Mouse (Mus musculus) heart, postnatal 36 days (tissue): ENCODE data around the gene Dock1. TPM values are rescaled to one million over a fixed set of nuclear protein-coding genes. Genes with fewer than 3 reads are reported as not detected.

Experiments used
- DNase-seq, 2 experiments: peaks; one replicate each; pipeline ENCODE4 v3.0.0; 2021 to 2022
- intact Hi-C: fragments of 180-260 bp; cut with DNase I; formaldehyde crosslinking; loops from one replicate; pipeline ENCODE4 v1.15.1; 2025
- total RNA-seq, 2 experiments: library from RNA; stranded (reverse); gene quantifications; 2 replicates each; pipeline ENCODE4 v1.2.3; 2021

Dock1 gene
- total RNA-seq, 2 experiments from 2014 or later = 26.3 to 28.8 TPM

DNA sequence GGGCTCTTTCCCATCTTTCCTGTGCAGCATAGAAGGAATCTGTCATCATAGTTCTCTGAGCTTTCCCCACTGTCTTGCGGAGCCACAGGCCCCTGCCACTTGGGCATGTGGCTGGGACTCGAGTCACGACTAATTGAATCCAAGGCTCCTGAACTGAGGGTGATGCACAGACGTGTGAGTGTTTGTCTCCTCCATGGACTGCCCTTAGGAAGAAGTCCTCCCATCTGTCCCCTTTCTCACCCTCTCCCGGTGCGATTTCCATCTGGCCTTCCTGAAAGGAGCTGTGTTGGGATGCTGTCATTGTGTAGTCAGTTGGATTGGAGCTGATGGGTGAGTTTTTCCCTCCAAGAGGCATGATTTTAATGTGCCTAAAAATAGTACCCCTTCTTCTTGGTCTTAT lies 136.3 kb downstream of the Dock1 start:
- intact Hi-C loops = no loop called here
- DNase-seq = no peak

DNA sequence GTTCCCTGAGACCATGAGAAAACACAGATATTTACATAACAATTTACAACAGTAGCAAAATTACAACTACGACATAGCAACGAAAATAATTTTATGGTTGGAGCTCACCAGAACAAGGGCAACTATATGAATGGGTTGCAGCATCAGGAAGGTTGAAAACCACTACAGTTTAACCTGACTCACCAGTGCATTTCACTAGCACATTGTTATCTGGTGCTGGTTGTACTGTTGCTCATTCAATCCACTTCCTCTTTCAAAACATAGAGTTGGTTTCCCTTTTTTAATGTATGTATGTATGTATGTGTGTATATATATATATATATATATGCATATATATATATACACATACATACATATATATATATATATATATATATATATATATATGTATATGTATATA lies 138.0 kb downstream of the Dock1 start:
- DNase-seq = no peak
- intact Hi-C loops = no loop called here

- intact Hi-C loops = no loop called here
- no peak for DNase-seq
These were observed 139.0 kb downstream of the Dock1 start for GRCm38 (mm10) chr7:134809241-134809975.

- intact Hi-C loops = no loop called here
- no peak for DNase-seq
These were observed 148.0 kb downstream of the Dock1 start for GRCm38 (mm10) chr7:134818471-134818870.

- no peak for DNase-seq
- intact Hi-C loops = no loop called here
These were observed 150.8 kb downstream of the Dock1 start for GRCm38 (mm10) chr7:134821264-134821663.

GRCm38 (mm10) chr7:134822006-134822405 lies 151.6 kb downstream of the Dock1 start:
- no peak for DNase-seq
- intact Hi-C loops = no loop called here

GRCm38 (mm10) chr7:134823891-134824290 lies 153.4 kb downstream of the Dock1 start:
- intact Hi-C loops = no loop called here
- DNase-seq = no peak

GRCm38 (mm10) chr7:134840066-134840465 lies 169.6 kb downstream of the Dock1 start:
- no peak for DNase-seq
- intact Hi-C loops = no loop called here

DNA sequence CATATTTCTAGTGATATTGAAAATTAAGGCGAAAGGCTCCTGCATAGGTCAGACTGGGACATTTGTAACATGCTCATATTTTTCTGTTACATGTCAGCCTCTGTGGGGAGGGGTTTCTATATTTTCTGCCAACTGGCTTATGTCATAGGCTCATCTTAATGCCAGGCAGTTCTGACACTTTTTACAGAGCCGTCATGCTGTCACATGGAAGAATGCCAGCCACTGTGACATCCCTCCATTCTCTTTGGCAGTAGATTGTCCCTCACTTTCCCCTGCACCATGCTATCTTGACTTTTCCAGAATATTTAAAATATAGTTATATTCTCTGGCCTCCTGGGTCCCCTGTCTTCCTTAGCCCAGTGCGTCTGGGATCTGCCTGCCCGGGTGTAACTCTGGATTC lies 172.3 kb downstream of the Dock1 start:
- no peak for DNase-seq
- intact Hi-C loops = no loop called here

DNA sequence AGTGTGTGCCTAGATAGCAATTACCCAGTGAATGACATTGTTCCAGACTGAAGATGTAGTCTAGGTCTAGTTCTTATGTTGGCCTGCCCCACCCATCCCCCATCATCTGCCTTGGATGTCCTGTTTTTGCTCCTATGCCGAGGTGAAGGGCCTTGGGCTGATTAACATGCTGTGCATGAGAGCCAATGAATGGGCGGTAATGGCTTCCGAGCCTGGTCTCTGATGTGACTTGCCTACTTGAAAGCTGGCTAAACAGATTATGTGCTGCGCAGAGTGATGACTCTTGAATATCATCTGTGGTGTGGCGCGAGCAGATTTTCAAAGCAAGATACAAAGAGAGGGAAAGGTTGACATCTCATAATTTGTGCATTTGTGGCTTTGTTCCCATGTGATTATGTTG lies 191.5 kb downstream of the Dock1 start:
- intact Hi-C loops = no loop called here
- no peak for DNase-seq

DNA sequence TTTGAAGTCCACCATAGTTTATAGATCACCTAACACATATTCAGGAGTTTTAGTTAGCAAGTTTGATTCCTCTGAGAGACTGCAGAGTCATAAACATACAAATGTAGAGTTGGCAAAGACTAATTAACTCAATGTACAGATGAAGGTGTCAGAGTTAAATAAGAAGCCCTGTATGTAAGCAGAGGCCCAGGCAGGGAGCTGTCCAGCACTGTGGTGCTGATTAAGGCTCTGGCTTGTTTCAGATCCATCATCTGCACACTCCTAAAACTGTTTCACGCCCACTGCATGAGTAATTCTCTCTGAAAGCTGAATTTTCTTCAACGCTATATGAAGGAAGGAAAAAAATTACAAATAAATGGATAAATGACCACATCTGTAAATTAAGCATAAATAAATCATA lies 193.7 kb downstream of the Dock1 start:
- intact Hi-C loops = no loop called here
- DNase-seq = peak; percentile 24 to 55

- intact Hi-C loops = no loop called here
- DNase-seq = no peak
These were observed 202.1 kb downstream of the Dock1 start for GRCm38 (mm10) chr7:134872511-134872910.

- intact Hi-C loops = no loop called here
These were observed 202.5 kb downstream of the Dock1 start for GRCm38 (mm10) chr7:134872981-134873380.

GRCm38 (mm10) chr7:134878985-134879384 lies 208.5 kb downstream of the Dock1 start:
- intact Hi-C loops = no loop called here
- DNase-seq = no peak

More at GRCm38 (mm10) chr7:134872981-134873380, 202.5 kb downstream of the Dock1 start:
- no peak for DNase-seq

GRCm38 (mm10) chr7:134880431-134880830 lies 210.0 kb downstream of the Dock1 start:
- intact Hi-C loops = no loop called here
- peak; percentile 10 to 18 for DNase-seq

GRCm38 (mm10) chr7:134883516-134883915 lies 213.1 kb downstream of the Dock1 start:
- no peak for DNase-seq
- intact Hi-C loops = no loop called here

DNA sequence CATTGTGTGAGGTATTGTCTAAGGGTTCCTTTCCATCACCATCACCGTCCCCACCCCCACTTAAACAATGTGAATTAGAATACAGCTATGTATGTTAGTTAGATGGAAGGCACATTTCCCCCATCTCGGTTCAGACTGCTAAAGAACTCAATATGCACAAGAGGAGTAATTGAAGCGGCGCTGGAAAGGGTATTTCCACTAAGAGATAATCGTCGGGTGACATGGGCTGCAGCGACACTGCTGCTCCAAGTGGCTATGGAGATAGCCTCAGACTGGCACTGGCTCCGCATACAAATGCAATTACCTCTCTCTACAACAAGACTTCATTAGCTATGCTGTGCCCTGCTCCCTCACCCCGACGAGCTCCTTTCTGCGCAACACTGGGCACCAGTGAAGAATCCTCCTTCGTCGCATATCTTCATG lies 222.0 kb downstream of the Dock1 start:
- intact Hi-C loops = no loop called here
- DNase-seq = no peak

DNA sequence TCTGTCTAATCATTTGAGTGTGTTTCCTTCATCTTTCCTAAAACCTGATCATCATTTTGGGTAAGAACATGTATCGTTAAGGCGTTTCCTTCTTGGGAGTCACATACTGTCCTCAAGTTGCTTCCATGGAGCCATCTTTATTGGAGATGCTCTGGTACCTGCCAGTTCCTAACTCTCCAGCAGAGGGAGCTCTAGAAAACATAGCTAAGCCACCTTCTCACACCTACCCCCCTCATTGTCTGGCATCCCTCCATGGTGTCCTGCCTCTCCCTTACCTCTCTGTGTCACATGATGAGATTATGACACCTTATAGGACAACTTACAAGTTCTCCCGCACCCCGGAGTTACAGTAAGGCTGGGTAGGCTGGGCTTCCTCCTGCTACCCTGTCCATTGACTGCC lies 222.5 kb downstream of the Dock1 start:
- DNase-seq = no peak
- intact Hi-C loops = no loop called here

- intact Hi-C loops = no loop called here
- DNase-seq = no peak
These were observed 224.2 kb downstream of the Dock1 start for GRCm38 (mm10) chr7:134894604-134895003.

DNA sequence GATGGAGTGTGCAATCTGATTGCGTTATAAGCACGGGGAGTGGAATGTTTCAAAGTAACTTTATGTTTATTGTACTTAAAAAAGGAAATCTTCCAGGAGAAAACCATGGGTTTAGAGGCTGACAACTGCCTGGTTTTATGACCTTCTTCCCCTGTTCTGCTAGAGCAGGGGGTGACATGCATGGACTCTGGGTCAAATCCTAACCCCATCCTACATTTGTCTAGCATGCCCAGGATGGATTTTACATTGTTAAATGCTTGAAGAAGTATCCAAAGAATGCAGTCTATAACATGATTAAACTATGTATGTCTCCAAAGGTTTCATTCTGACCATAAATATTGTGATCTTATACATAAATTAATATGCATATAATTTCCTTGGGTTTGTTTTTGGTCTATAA lies 229.0 kb downstream of the Dock1 start:
- DNase-seq = no peak
- intact Hi-C loops = no loop called here

GRCm38 (mm10) chr7:134901992-134902391 lies 231.5 kb downstream of the Dock1 start:
- no peak for DNase-seq
- intact Hi-C loops = no loop called here

GRCm38 (mm10) chr7:134931886-134932285 lies 261.4 kb downstream of the Dock1 start:
- DNase-seq = no peak
- intact Hi-C loops = no loop called here

DNA sequence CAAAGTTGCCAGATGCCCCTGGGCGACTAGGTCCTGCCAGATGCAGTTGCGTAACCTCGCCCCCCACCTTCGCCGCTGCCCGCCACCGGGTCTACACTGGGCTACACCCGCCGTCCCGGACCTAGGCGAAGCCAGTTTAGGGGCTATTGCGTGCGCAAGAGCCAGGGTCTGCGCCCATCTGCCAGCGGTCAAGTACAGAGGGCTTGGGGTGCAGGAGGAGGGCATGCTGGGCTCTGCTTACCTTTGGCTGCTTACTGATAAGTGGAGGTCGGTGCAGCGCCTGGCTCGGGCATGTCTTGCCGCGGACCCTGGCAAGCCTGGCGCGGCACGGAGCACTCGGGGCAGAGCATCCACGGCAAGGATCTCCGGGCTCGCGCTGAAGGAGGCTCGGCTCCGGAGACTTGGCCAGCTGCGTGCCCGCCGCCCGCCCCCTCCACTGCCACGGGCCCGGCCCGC lies 267.0 kb downstream of the Dock1 start:
- intact Hi-C loops = no loop called here
- DNase-seq = peak in 1 of 2 experiments; percentile 4
